Mouse (Mus musculus): Measurements from ENCODE around the gene Atrip.

GRCm38 (mm10) chr9:109113331-109113730, 39.4 kb upstream of the Atrip start:
- no peak for TF ChIP-seq POLR2A (IDR thresholded peaks at IDR 0.05; ENCODE audit: borderline replicate concordance, insufficient read depth, low read length)
- no peak for TF ChIP-seq CTCF (IDR thresholded peaks at IDR 0.05; ENCODE audit: borderline replicate concordance, insufficient read depth, low read depth, low read length)

All from cerebellum, adult 2 months (tissue).